Mouse (Mus musculus) neural tube, embryonic 12.5 days (tissue): ENCODE measurements around the gene Myh9. TPM values are rescaled to one million over a fixed set of nuclear protein-coding genes. Genes with fewer than 3 reads are reported as not detected.
A peak's percentile ranks its signal among the peaks of the same experiment; 100 is the strongest.

Source experiments
- ATAC-seq: fragments of 200-750 bp; cut with Nextera tagmentation; 2 replicates; pipeline ENCODE4 v1.8.0; 2017; ENCODE audit warnings: low read depth, mild to moderate bottlenecking, moderate TSS enrichment, moderate library complexity; ENCODE audit not compliant: low FRiP score
- H3K27ac ChIP-seq: fragments of 300-500 bp; sonication (generic); 2 replicates; pipeline ENCODE4 v1.5.1; 2016
- H3K27me3 ChIP-seq: fragments of 300-500 bp; sonication (generic); replicated peaks from 2 replicates; pipeline ENCODE4 v1.6.1; 2016; ENCODE audit warnings: mild to moderate bottlenecking
- H3K36me3 ChIP-seq: fragments of 300-500 bp; sonication (generic); 2 replicates; pipeline ENCODE4 v1.6.1; 2016; ENCODE audit warnings: mild to moderate bottlenecking
- H3K4me1 ChIP-seq: fragments of 300-500 bp; sonication (generic); 2 replicates; pipeline ENCODE4 v1.6.1; 2016
- H3K4me2 ChIP-seq: fragments of 300-500 bp; sonication (generic); replicated peaks from 2 replicates; pipeline ENCODE4 v1.6.1; 2016; ENCODE audit warnings: mild to moderate bottlenecking
- H3K4me3 ChIP-seq: fragments of 300-500 bp; sonication (generic); 2 replicates; pipeline ENCODE4 v1.5.1; 2016
- H3K9ac ChIP-seq: fragments of 300-500 bp; sonication (generic); 2 replicates; pipeline ENCODE4 v1.6.1; 2016; ENCODE audit warnings: mild to moderate bottlenecking
- H3K9me3 ChIP-seq: fragments of 300-500 bp; sonication (generic); 2 replicates; pipeline ENCODE4 v1.6.1; 2016; ENCODE audit warnings: mild to moderate bottlenecking
- WGBS: fragments of 180-500 bp; shearing (Covaris S2); methylation state at CpG from one replicate; pipeline ENCODE4 v1.1.7; 2016; 5-methylcytosine and 5-hydroxymethylcytosine counted together
- polyA plus RNA-seq: library from polyadenylated mRNA; unstranded; fragments of >200 nt; fragmentation: Nextera tagmentation; extraction: Ambion mirVana; gene quantifications from 2 replicates; pipeline ENCODE4 v1.2.1, GENCODE M21; 2016

The Myh9 gene
- polyA plus RNA-seq, 1 experiment from 2014 or later, result 21.0 TPM

GRCm38 (mm10) chr15:77797609-77798411 lies 44.2 kb downstream of the Myh9 start:
- no peaks in the 10 kb centered on the region for H3K27me3 ChIP-seq
- H3K27ac ChIP-seq, result peak overlapping the region; percentile 15; the same call in 1 of the 2 replicates
- ATAC-seq, result no peak
- no peak overlapping the region for H3K9ac ChIP-seq
- no peak overlapping the region for H3K4me2 ChIP-seq
- peaks cover 13% of the 10 kb centered on the region for H3K36me3 ChIP-seq
- no peak overlapping the region for H3K4me3 ChIP-seq
- no peaks in the 10 kb centered on the region for H3K9me3 ChIP-seq
- WGBS, result 87% methylated on average over 14 of the region's 14 CpGs
- peaks cover 16% of the 10 kb centered on the region for H3K4me1 ChIP-seq

GRCm38 (mm10) chr15:77796409-77797035 lies 45.5 kb downstream of the Myh9 start:
- Histone ChIP-seq H3K27ac (no peak overlapping the region), H3K36me3 (peaks cover 22% of the 10 kb centered on the region), H3K27me3 (no peaks in the 10 kb centered on the region), H3K4me3 (no peak overlapping the region), H3K9ac (no peak overlapping the region), H3K4me1 (peaks cover 16% of the 10 kb centered on the region), H3K4me2 (no peak overlapping the region), H3K9me3 (no peaks in the 10 kb centered on the region)
- 96% methylated on average over 26 of the region's 26 CpGs for WGBS
- ATAC-seq, result no peak

GRCm38 (mm10) chr15:77794908-77795356 lies 47.0 kb downstream of the Myh9 start:
- H3K4me3 ChIP-seq, result no peak overlapping the region
- WGBS, result 93% methylated on average over 13 of the region's 13 CpGs
- no peak overlapping the region for H3K4me2 ChIP-seq
- ATAC-seq, result no peak
- H3K9ac ChIP-seq, result no peak overlapping the region
- H3K9me3 ChIP-seq, result no peaks in the 10 kb centered on the region
- no peak overlapping the region for H3K27ac ChIP-seq
- peaks cover 36% of the 10 kb centered on the region for H3K36me3 ChIP-seq
- no peaks in the 10 kb centered on the region for H3K27me3 ChIP-seq
- H3K4me1 ChIP-seq, result peaks cover 15% of the 10 kb centered on the region

- Histone ChIP-seq H3K27me3 (no peaks in the 10 kb centered on the region), H3K4me1 (peaks cover 10% of the 10 kb centered on the region), H3K4me3 (no peak overlapping the region), H3K9ac (no peak overlapping the region), H3K27ac (no peak overlapping the region), H3K4me2 (no peak overlapping the region), H3K36me3 (peaks cover 42% of the 10 kb centered on the region), H3K9me3 (no peaks in the 10 kb centered on the region)
- WGBS, result 90% methylated on average over 13 of the region's 13 CpGs
- ATAC-seq, result no peak
These were observed 47.7 kb downstream of the Myh9 start for GRCm38 (mm10) chr15:77794138-77794907.

- H3K9me3 ChIP-seq, result no peaks in the 10 kb centered on the region
- WGBS, result 92% methylated on average over 7 of the region's 7 CpGs
- H3K4me3 ChIP-seq, result no peak overlapping the region
- no peak overlapping the region for H3K27ac ChIP-seq
- H3K4me1 ChIP-seq, result peaks cover 2% of the 10 kb centered on the region
- H3K36me3 ChIP-seq, result peaks cover 50% of the 10 kb centered on the region
- H3K4me2 ChIP-seq, result no peak overlapping the region
- ATAC-seq, result no peak
- 0 out of 2 replicates have a peak overlapping the region, but pooled peaks have one; percentile 29 for H3K9ac ChIP-seq
- no peaks in the 10 kb centered on the region for H3K27me3 ChIP-seq
These were observed 48.4 kb downstream of the Myh9 start for GRCm38 (mm10) chr15:77793554-77793953.

- no peak overlapping the region for H3K27ac ChIP-seq
- H3K27me3 ChIP-seq, result no peaks in the 10 kb centered on the region
- WGBS, result 95% methylated on average over 4 of the region's 4 CpGs
- no peak overlapping the region for H3K9ac ChIP-seq
- H3K9me3 ChIP-seq, result no peaks in the 10 kb centered on the region
- no peak overlapping the region for H3K4me3 ChIP-seq
- no peak for ATAC-seq
- no peaks in the 10 kb centered on the region; the same call in 1 of the 2 replicates for H3K4me1 ChIP-seq
- H3K36me3 ChIP-seq, result peaks cover 55% of the 10 kb centered on the region
- no peak overlapping the region for H3K4me2 ChIP-seq
These were observed 48.9 kb downstream of the Myh9 start for GRCm38 (mm10) chr15:77793094-77793493.

- H3K4me1 ChIP-seq, result no peaks in the 10 kb centered on the region; the same call in 1 of the 2 replicates
- H3K4me2 ChIP-seq, result no peak overlapping the region
- no peak for ATAC-seq
- H3K36me3 ChIP-seq, result peaks cover 65% of the 10 kb centered on the region
- 91% methylated on average over 9 of the region's 9 CpGs for WGBS
- H3K9me3 ChIP-seq, result no peaks in the 10 kb centered on the region
- no peaks in the 10 kb centered on the region for H3K27me3 ChIP-seq
- H3K27ac ChIP-seq, result no peak overlapping the region
- no peak overlapping the region for H3K4me3 ChIP-seq
- H3K9ac ChIP-seq, result no peak overlapping the region
These were observed 49.9 kb downstream of the Myh9 start for GRCm38 (mm10) chr15:77792056-77792455.

- Histone ChIP-seq H3K27ac (no peak overlapping the region), H3K4me3 (no peak overlapping the region), H3K4me1 (no peaks in the 10 kb centered on the region; the same call in 1 of the 2 replicates), H3K9ac (no peak overlapping the region), H3K9me3 (no peaks in the 10 kb centered on the region), H3K36me3 (peaks cover 74% of the 10 kb centered on the region), H3K4me2 (no peak overlapping the region), H3K27me3 (no peaks in the 10 kb centered on the region)
- no peak for ATAC-seq
- WGBS, result 92% methylated on average over 21 of the region's 21 CpGs
These were observed 51.1 kb downstream of the Myh9 start for GRCm38 (mm10) chr15:77790656-77791405.

- 89% methylated on average over 3 of the region's 3 CpGs for WGBS
- Histone ChIP-seq H3K27me3 (no peaks in the 10 kb centered on the region), H3K36me3 (peaks cover 79% of the 10 kb centered on the region)
These were observed 52.8 kb downstream of the Myh9 start for GRCm38 (mm10) chr15:77789186-77789585.

GRCm38 (mm10) chr15:77788356-77788755 lies 53.6 kb downstream of the Myh9 start:
- H3K27ac ChIP-seq, result no peak overlapping the region
- 89% methylated on average over 6 of the region's 6 CpGs for WGBS
- H3K9ac ChIP-seq, result no peak overlapping the region
- H3K4me3 ChIP-seq, result no peak overlapping the region
- H3K4me2 ChIP-seq, result no peak overlapping the region
- peaks cover 86% of the 10 kb centered on the region for H3K36me3 ChIP-seq
- ATAC-seq, result no peak
- no peaks in the 10 kb centered on the region for H3K9me3 ChIP-seq
- no peaks in the 10 kb centered on the region for H3K27me3 ChIP-seq
- no peaks in the 10 kb centered on the region; the same call in 1 of the 2 replicates for H3K4me1 ChIP-seq

More at GRCm38 (mm10) chr15:77789186-77789585, 52.8 kb downstream of the Myh9 start:
- Histone ChIP-seq H3K9me3 (no peaks in the 10 kb centered on the region), H3K4me1 (no peaks in the 10 kb centered on the region; the same call in 1 of the 2 replicates), H3K4me3 (no peak overlapping the region), H3K4me2 (no peak overlapping the region), H3K27ac (no peak overlapping the region), H3K9ac (no peak overlapping the region)
- no peak for ATAC-seq

- H3K9ac ChIP-seq, result no peak overlapping the region
- H3K4me2 ChIP-seq, result no peak overlapping the region
- H3K27ac ChIP-seq, result no peak overlapping the region
- no peak overlapping the region for H3K4me3 ChIP-seq
- no peaks in the 10 kb centered on the region for H3K4me1 ChIP-seq
- WGBS, result 87% methylated on average over 1 of the region's 1 CpGs
- H3K27me3 ChIP-seq, result no peaks in the 10 kb centered on the region
- ATAC-seq, result no peak
- no peaks in the 10 kb centered on the region for H3K9me3 ChIP-seq
- peaks cover 97% of the 10 kb centered on the region for H3K36me3 ChIP-seq
These were observed 56.2 kb downstream of the Myh9 start for GRCm38 (mm10) chr15:77785807-77786206.
